Mouse (Mus musculus) layer of hippocampus, postnatal 36 days (tissue): ENCODE measurements around the gene Sardh. TPM values are rescaled to one million over a fixed set of nuclear protein-coding genes. Genes with fewer than 3 reads are reported as not detected.

Experiments
- DNase-seq, 2 experiments: peaks; one replicate each; pipeline ENCODE4 v3.0.0; 2022
- total RNA-seq, 2 experiments: library from RNA; stranded (reverse); gene quantifications; 2 replicates each; pipeline ENCODE4 v1.2.3; 2021

Gene Sardh
- total RNA-seq, 2 experiments from 2014 or later: 7.2 to 8.7 TPM

DNA sequence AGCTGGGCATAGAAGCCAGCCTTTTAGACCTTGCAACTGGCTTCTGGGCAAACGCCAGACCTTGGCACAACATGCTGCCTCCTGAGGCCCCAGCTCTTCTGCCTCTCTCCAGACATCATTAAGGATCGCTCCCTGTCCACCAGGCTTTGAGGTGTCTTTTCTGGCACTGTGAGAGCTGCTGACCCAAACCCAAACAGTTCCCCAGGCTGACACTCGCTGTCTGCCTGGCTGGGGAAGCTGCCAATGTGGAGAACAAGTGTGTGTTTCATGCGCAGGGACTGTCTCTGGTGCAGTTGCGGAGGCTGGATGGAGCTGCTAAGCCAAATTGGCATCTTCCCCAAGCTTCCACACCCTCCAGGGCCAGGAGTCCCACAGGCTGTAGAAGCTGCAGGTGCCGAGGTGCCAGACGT lies 25.1 kb downstream of the Sardh start:
- DNase-seq: peak; percentile 66 to 78

DNA sequence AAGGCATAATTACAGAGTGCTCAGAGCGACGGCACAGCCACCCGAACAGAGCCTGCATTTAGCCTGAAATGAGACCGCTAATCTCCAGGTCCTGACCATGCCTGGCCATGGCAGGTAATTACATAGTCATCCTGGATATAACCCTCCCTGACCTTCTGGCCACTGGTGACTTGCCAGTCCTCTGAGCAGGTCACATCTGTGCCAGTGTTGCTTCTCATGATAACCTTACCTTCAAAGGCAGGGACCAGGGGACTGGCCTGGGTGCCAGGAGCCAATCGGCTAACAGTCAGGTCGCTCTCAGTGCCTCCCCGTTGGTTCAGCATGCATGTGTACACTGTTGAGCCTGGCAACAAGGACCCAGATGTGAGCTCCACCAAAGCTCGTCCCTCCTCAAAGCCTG lies 29.6 kb downstream of the Sardh start:
- no peak for DNase-seq

DNA sequence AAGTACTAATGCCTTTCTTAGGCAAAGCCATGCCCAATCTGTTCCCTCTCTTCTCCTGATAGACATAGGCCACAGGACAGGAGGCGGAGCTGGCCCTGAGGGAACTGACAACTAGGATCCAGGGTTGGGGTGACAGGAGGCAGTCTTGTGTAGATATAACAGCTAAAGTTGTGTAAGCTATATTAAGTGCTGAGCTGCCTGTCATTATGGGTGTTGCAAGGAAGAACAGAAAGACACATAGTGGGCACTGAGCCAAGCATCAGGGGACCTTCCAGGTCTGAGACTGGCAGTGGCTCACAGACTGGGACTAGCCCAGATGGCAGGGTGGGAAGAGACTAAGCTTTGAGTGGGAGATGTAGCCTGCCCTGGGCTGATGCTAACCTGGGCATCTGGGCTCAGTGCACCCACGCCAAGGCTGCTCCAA lies 30.0 kb downstream of the Sardh start:
- DNase-seq: no peak

DNA sequence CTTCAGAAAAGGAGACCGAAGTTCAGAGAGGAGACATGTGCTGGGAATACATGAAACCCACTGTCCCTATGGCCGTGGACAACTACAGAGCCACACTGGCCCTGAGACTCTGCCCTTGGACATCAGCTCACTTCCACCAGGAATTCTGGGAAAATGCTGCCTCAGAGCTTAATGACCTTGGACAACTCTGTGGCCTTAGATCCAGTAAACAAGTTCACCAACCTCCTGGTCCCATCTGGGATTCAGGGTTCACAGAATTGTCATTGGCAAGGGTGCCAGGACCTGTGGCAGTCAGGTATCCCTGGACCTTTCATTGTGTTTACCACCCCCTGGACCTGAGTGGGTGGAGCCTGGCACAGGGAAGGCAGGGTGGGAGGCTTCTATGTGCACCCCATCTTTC lies 32.6 kb downstream of the Sardh start:
- no peak for DNase-seq

DNA sequence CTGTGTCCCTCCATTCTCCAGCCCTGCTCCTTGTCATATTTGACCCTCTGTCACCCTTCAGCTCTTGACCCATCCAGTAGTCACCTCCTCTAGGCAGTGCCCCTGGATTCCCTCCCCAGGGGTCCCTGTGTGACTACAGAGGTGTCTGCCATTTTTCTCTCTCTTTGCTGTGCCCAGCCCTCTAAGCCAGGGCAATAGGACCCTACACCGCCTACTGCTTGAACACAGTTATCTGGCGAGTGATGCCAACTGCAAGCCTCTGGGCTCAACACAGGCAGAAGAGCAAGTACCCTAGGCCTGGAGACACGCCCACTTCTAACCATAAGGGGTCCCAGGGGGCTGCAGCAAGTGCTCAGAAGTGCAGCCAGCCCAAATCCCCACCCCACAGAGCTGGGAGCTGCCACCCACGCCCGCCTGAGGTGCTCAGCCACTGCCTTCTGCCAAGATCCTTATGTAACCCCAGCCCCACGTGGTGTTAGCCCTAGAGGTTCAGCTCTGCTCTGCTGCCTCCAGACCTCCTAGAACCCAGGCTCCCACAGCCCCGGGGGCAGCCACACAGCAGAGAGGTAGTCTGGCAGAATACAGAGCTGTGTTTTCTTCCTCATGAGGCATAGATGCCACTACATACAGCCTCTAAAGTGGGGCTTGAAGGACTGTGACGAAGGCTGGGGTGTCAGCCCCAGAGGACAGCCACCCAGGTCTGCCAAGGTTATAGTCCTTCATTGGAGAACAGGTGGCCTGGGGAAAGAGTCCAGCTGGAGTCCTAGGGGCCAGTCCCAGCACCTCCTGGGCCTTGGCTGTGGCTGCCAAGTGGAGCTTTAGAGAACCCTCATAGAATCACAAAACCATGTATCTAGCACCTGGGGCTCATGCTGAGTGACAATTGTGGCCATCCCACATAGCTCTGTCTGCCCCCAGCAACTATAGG lies 35.9 kb downstream of the Sardh start:
- DNase-seq: peak in 1 of 2 experiments; percentile 64

DNA sequence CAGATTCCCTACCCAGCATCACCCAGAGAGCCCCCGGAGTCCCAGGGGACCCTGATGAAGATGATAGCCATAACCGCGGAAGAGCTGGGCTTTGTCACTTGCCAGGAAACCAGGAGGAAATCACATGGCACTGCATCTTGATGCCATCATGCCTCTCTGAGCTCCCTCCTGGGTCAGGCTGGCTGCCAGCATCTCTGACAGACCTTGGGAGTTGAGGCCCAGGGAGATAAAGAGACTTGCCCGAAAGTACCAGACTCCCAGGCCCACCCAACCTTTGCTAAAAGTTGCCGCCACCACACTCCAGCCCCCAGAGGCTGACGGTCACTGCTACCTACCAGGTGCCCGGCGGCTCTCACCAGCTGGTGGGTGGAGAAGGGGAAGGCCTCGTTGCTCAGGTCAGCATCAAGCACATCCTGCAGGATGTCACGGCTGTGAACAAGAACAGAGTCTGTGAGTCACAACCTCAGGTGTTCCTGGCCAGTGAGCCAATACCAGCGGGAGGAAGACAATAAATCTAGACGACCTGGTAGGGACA lies 37.4 kb downstream of the Sardh start:
- DNase-seq: no peak

DNA sequence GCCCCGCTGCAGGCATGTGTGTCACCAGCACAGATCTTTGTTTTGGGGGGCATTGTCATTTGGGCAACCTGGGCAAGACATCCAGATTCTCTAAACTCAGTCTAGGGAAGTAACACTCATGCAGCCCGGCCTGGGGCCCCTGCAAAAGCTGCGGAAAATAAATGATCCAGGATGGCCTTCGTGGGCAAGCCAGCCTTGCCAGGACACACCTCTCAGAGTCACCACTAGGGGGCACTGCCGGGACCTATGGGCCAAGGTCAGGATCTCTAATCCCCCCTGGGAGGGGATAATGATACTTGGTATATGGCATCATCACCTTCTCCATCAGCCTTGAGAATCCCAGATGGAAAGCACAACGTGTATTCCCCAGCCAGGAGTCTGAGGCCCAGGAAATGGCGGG lies 37.9 kb downstream of the Sardh start:
- no peak for DNase-seq

DNA sequence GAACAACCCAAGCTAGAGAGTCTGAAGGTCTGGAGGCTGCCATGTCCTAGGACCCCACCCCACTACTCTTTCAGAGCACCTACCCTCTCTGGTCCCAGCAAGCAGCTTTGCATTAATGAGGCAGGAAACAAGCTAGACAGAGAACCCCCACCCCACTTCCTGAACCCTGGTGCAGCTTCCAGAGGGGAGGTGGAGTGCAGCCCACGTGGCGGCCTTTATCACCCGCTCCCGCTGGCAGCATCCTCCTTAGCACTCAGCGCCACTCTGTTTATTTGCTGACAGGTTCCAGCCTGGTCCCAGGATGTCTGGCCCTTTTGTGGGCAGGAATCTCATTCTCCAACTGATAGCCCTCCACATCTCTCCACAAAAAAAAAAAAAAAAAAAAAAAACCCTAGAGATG lies 38.3 kb downstream of the Sardh start:
- no peak for DNase-seq

DNA sequence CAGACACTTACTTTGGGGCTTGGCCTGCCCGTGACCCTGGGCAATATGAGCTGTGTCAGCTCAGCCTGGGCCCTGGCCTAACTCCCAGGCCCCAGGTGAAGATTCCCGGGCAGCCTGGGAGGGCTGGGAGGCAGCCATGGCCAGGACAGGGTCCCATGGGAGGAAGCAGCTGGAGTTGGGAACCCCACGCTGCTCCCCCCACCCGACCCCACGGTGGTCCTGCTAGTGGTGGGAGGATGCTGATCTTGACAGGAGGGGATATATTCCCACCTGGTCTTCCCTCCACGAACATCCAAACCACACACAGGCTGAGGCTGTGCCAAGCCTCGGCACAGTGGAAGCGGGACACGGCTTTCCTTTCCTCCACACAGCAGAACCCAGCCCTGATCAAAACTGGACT lies 38.8 kb downstream of the Sardh start:
- no peak for DNase-seq

DNA sequence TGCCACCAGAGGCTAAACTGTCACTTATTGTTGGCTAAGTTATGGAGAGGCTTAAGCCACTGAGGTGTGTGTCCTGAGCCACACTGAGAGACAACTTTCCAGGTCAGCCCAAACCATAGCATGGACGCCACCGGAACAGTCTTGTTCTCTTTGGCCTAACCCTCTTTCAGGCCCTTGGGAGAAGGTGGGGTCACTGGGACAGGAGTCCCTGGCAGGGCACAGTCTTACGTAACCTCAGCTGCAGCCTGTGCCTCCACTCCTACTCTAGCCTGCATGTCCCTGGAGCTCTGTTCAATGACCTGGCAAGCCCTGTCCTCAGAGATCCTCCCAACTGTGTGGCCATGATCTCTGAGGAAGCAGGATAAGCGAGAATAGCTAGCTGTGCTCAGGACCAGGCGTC lies 41.0 kb downstream of the Sardh start:
- no peak for DNase-seq

DNA sequence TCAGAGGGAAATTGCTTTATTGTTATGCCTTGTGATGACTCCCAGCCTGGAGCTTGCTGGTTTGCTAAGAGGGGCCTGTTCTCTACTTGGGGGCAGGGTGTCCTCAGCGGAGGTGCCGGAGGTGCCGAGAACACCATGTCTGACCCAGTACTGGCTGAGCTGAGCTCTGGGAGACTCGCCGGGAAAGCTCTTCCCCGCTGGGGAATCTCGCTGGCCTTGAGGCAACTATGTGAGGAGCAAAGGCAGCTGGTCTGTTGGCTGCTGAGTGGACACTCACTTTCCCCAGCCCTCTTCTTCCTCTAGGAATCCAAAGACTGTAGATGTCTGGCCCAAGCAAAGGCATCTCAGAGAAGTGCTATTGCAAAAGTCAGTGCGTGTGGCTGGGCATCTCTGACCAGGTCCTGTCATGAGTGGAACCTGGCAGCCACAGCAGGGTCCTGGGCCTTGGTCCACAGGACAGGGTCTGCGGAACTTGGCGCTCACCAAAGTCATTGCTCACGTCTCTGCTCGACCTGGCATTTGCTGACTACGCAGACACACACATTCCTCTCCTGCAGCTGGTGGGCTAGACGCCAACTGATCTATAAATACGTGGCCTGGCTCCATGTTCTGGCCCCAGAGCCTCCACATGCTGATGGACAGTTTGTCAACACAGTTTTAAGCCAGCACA lies 41.9 kb downstream of the Sardh start:
- DNase-seq: no peak

DNA sequence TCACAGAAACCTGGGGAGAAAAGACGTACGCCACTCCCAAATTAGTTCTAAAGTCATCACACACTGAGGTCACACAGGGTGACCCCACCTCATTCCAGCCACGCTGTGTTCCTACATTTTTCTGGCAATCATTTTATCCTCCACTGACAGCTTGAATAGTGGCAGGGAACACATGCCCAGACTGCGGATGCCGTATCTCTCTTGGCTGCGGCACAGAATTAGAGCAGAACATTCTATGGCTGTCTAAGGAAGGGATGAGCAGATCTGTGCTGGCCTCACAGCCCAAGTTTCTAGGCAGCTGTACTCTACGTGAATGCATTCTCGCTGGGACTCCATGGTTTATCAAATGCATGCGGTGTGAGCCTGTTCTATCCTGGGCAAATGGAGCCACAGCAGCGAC lies 42.5 kb downstream of the Sardh start:
- peak in 1 of 2 experiments; percentile 35 for DNase-seq

DNA sequence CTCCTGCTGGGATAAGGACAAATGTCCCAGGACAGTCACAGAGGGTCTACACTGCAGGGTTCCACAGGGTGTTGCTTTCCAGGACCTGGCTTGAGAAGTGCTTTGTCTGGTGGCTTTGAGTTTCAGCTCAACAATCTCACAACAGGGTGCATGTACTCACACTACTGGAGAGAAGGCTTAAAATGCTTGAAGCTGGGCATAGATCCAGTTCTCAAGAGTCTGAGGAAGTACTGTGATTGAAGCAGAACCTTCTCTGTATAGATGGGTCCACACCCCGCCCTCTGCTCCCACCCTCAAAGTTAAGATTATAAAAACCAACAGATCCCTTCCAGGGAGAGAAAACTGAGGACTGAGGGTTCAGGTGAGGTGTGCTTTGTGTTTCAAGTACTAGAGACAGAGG lies 47.6 kb downstream of the Sardh start:
- no peak for DNase-seq

DNA sequence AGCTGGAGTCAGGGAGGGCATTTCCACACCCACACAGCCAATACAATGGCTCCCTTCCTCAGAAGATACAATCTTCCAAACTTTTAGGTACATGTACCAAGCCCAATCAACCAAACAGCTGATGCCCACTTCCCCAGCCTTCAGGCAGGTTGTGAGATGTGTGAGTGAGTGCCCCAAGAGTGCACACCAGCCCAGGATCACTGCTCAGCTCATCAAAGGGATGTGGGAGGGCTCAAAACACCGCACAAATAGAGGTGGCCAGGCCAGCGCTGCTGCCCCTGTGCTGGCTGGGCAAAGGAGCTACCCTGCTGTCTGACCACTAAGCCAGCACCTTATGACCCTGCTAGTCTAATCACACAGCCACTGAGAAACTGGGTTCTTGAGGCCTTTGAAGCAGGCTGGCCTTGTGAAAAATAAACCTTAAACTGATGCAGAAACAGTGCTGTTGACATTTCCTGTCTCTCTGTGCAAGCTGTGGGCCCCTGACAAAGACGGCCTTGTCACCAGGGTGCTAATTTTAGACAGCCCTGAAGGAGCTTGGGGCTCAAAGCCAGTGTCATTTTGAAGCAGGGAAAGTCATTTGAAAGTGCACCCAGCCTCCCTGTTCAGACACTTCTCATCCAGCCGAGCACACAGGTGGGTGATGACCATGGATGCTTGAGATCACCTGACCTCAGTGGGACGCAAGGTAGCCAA lies 49.4 kb downstream of the Sardh start:
- DNase-seq: no peak

DNA sequence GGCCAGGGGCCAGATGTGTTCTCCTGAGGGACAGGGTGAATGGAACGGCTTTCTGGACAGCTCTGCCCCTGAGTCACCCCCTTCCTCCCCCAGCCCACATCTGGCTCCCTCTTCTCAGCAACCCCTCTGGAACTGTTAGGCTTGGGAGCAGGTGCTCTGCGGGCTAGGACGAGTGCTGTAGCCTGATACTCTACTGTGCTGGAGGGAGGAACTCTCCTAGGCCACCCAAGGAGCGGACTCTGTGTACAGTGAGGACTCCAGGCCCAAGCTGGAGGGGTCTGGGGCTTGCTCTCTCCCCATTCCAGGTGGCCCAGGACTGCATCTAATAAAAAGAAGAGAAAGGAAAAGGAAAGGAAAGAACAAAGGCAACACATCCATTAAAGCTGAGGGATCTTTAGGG lies 58.1 kb downstream of the Sardh start:
- DNase-seq: no peak

DNA sequence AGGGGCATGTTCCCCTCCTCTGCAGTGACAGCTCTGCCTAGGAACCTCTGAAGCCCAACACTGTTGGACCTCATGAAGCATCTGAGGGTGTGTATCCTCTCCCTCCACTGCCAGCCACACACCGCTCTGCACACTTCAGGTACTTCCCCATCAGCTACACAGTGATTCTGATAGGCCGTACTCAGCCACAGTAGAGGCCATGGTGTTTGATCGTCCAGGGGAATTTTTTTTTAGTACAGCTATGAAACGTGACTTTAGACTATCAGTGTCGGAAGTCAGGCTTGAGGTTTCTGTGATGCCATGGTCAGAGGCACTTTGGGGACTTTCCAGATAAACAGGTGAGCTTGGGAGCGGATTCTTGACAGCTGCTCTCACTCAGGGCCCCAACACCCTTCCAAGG lies 60.6 kb downstream of the Sardh start:
- no peak for DNase-seq

DNA sequence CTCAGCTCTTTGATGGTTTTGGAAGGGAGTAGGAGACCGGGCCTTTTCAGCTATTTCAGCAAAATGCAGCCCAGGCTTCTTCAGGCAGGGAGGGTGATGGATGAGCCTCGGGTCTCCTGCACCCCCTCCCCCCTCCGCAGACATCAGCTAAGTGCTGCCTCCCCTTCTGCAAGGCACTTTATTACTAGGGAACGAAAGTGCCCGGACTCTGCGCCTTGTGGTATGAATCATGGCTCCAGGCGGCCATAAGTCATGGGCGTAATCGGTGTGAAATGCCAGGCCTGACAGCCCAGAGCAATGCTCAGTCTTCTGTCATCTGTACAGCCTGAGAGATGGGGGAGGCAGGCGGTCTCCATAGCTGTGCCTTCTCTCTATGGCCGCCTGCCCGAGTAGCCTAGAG lies 64.4 kb downstream of the Sardh start:
- no peak for DNase-seq

DNA sequence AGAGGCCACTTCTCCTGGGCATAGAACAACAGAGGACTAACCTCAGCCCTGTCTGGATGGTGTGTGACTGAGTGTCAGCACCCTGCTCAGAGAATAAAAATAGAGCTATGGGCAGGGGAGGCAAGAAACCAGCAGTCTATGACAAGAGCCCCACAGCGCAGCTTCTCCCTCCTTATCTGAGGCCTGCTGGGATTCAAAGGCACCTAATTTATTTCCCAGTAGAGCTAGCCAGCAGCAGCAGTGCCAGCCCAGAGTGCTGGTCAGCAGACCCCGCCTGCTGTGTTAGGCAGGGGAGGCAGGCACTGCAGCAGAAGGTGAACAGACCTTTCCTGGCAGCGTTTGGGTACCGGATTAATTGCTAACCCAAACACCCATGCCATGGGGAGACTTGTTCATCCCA lies 66.2 kb downstream of the Sardh start:
- DNase-seq: no peak

DNA sequence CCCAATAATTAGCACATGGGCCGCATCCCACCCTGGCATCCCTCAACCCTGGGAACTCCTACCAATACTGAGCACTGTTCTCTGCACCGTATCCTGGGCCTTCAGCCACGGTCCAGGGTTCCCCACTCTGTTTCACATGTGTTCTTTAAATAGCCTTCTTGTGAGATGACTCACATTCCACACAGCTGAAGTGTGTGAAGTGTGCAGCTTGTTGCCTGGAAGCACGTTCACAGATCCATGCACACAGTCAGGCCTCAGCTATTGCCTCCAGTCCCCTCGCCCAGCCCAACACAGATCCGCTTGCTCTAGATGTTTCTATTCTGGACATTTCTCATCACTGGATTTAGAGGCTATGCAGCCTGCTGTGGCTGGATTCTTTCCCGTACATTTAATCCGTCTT lies 69.0 kb downstream of the Sardh start:
- no peak for DNase-seq

DNA sequence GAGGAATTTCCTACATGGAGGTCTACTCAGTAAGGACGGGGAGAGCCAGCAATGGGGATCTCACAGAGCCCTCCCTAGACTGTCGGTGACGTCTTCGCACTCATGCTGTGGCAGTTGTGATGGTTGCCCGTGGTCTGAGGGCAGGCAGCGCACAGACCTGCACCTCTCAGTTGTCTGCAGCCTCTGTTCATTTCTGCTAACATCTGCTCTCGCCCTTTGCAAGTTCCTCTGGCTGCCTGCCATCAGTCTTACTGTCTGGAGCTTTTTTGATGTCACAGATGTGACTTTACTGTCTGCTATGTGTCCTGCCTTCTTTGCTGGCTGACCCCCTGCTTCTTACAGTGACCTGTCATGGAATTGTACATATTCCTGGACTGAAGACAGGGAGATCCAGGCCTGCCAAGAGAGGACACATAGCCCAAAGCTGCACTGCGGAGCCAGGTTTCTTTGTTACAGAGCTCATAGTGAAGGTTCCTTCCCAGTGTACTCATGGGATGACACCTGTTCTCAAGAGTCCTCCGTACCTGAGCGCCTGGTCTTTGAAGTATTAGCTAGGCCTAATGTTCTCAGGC lies 72.4 kb downstream of the Sardh start:
- DNase-seq: no peak

DNA sequence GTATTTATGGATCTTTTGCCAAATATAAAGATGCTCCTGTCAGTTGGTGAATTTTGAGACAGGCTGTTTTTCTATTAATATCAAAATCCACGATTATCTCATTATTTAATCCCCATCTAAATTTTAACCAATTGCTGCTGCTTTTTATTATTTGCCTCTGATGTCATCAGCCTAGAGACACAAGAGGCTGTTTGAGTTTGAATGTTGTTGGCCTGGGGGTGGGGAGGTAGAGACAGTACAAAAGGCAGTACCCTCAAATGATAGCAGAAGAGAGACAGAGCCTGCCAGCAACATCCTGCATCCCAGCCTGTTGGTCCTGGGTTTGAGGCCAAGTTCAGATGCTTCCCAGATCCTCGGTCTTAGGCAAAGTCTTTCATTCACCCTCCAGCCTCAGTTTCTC lies 73.9 kb downstream of the Sardh start:
- DNase-seq: no peak

DNA sequence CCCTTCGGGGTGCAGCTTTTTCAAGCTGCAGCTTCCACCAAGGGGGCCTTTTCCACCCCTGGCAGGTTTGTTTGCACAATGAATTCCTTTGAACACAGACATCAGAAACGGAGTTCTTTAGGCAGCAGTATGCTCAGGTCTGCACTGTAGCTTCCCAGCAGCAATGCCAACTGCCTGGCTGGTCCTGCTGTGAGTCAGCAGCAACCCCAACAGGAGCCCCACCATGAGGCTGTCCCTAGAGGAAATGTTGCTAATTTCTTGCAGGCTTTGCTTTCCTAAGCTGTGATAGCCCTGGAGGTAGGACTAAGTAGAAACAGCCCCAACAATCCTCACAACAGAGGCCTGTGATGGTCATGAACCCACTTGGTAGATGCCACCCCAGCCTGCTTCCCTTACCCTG lies 81.1 kb downstream of the Sardh start:
- no peak for DNase-seq

DNA sequence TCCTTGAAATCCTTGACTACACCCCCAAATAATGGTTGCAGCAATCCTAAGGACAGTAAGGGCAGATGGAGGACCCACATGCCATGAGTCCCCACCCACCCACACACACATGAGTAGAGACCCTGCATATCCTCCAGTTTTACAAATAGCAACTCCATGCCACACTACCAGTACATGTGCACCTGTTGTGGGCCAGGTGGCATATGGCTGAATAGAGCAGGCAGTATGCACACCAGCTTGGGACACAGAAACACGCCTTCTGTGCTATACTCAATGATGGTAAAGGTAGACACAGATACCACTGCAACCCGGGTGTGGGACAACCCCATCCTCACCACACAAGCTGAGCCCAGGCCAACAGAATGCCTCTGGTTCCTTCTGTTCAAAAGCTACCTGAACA lies 82.1 kb downstream of the Sardh start:
- peak; percentile 45 to 46 for DNase-seq
